In genomic region chr11:16781604-16782003, GRCm38 (mm10) we compare ENCODE assay signal across 29 mouse cellular contexts. TPM values are rescaled to one million over a fixed set of nuclear protein-coding genes. Genes with fewer than 3 reads are reported as not detected.
A peak's percentile ranks its signal among the peaks of the same experiment; 100 is the strongest.
DNase-seq lines count a peak whose midpoint lies in the region; ATAC-seq and TF ChIP-seq lines count a peak whose summit lies in the region.
"Had no signal": no experiment of that assay in that cellular context is flagged by ENCODE, and none has a peak within 500 bp of the region (broad histone marks: within the 10 kb centered on the region; RNA-seq: fewer than 3 reads in every experiment).

No protein-coding gene starts in this region.

- ATAC-seq in liver, embryonic 12.5 days, result no peak
- no peak for ATAC-seq in stomach, embryonic 16.5 days (ENCODE audit: insufficient read depth, low FRiP score)
- ATAC-seq: forebrain, embryonic 14.5 days; forebrain, postnatal 0 days; Patski had no signal

- 37% methylated on average over 2 of the region's 2 CpGs for WGBS in liver, adult 2 months
- WGBS in liver, embryonic 12.5 days (ENCODE audit: insufficient replicate concordance), result 50% methylated on average over 2 of the region's 2 CpGs
- 49% methylated on average over 2 of the region's 2 CpGs for WGBS in stomach, embryonic 16.5 days

- H3K27me3 ChIP-seq in liver, adult 2 months (ENCODE audit: control insufficient read depth, insufficient read depth, low read length), result no peaks in the 10 kb centered on the region
- H3K27me3 ChIP-seq in liver, embryonic 12.5 days (replicated peaks), result no peaks in the 10 kb centered on the region
- H3K27me3 ChIP-seq in stomach, embryonic 16.5 days (ENCODE audit: control insufficient read depth, insufficient read depth, low read length), result no peaks in the 10 kb centered on the region
- H3K27me3 ChIP-seq: CH12.LX; embryonic facial prominence, embryonic 15.5 days; heart, embryonic 13.5 days; hindbrain, embryonic 12.5 days; hindbrain, embryonic 15.5 days; Patski had no signal

- no peak overlapping the region for H3K4me2 ChIP-seq in liver, embryonic 12.5 days
- H3K4me2 ChIP-seq in stomach, embryonic 16.5 days (ENCODE audit: low read depth, low read length), result no peak overlapping the region
- H3K4me2 ChIP-seq: embryonic facial prominence, embryonic 15.5 days; heart, embryonic 13.5 days; hindbrain, embryonic 12.5 days; hindbrain, embryonic 15.5 days had no signal

- no peak for TF ChIP-seq POLR2A in liver, adult 2 months (IDR thresholded peaks at IDR 0.05; ENCODE audit: extremely low read depth, insufficient read depth, low read length)

- H3K9ac ChIP-seq in liver, adult 2 months (ENCODE audit: low read depth, low read length), result peak overlapping the region; percentile 24; the same call in 1 of the 2 replicates
- H3K9ac ChIP-seq in liver, embryonic 12.5 days, result no peak overlapping the region
- no peak overlapping the region for H3K9ac ChIP-seq in stomach, embryonic 16.5 days (ENCODE audit: low read length)
- H3K9ac ChIP-seq: embryonic facial prominence, embryonic 15.5 days; forebrain, postnatal 0 days; heart, embryonic 13.5 days; hindbrain, embryonic 12.5 days; hindbrain, embryonic 15.5 days had no signal

- H3K4me3 ChIP-seq in gastrocnemius, adult 2 months, result no peak overlapping the region
- no peak overlapping the region for H3K4me3 ChIP-seq in liver, adult 2 months (ENCODE audit: insufficient read depth, low read depth, low read length)
- H3K4me3 ChIP-seq in liver, embryonic 12.5 days, result no peak overlapping the region
- H3K4me3 ChIP-seq in stomach, embryonic 16.5 days (replicated peaks; ENCODE audit: low read length), result no peak overlapping the region
- H3K4me3 ChIP-seq: embryonic facial prominence, embryonic 15.5 days; heart, adult 2 months; heart, embryonic 10.5 days; heart, embryonic 13.5 days; hindbrain, embryonic 12.5 days; hindbrain, embryonic 15.5 days had no signal

- H3K36me3 ChIP-seq in liver, adult 2 months (ENCODE audit: control insufficient read depth, insufficient read depth, low read length), result peaks cover 64% of the 10 kb centered on the region
- no peaks in the 10 kb centered on the region for H3K36me3 ChIP-seq in liver, embryonic 12.5 days
- H3K36me3 ChIP-seq in stomach, embryonic 16.5 days (ENCODE audit: control insufficient read depth, insufficient read depth, low read length), result no peaks in the 10 kb centered on the region
- H3K36me3 ChIP-seq: embryonic facial prominence, embryonic 15.5 days; G1E; heart, embryonic 10.5 days; heart, embryonic 13.5 days; hindbrain, embryonic 12.5 days; hindbrain, embryonic 15.5 days had no signal

- H3K9me3 ChIP-seq in liver, embryonic 12.5 days (replicated peaks), result no peaks in the 10 kb centered on the region
- no peaks in the 10 kb centered on the region for H3K9me3 ChIP-seq in stomach, embryonic 16.5 days (replicated peaks; ENCODE audit: control insufficient read depth, low read length)
- H3K9me3 ChIP-seq: embryonic facial prominence, embryonic 15.5 days; G1E; heart, embryonic 10.5 days; heart, embryonic 13.5 days; hindbrain, embryonic 12.5 days; hindbrain, embryonic 15.5 days had no signal

- intact Hi-C loops in gastrocnemius, adult 2 months (cut with DNase I), result no loop called here

- peak overlapping the region; percentile 24; the same call in 1 of the 2 replicates for H3K27ac ChIP-seq in gastrocnemius, adult 2 months
- peak overlapping the region; percentile 7 for H3K27ac ChIP-seq in liver, adult 2 months (replicated peaks; ENCODE audit: insufficient read depth, low read depth, low read length)
- no peak overlapping the region for H3K27ac ChIP-seq in liver, embryonic 12.5 days
- H3K27ac ChIP-seq in stomach, embryonic 16.5 days (ENCODE audit: low read length), result peak overlapping the region; percentile 48
- H3K27ac ChIP-seq: embryonic facial prominence, embryonic 15.5 days; heart, adult 2 months; heart, embryonic 10.5 days; heart, embryonic 13.5 days; hindbrain, embryonic 12.5 days; hindbrain, embryonic 15.5 days had no signal

- no peak for DNase-seq in gastrocnemius, adult 2 months
- no peak for DNase-seq in gastrocnemius, postnatal 25 days
- no peak for DNase-seq in liver, adult 2 months (ENCODE audit: extremely low read depth, low read depth, low spot score)
- no peak for DNase-seq in spleen, adult 12 weeks (ENCODE audit: low spot score)
- no peak for DNase-seq in cerebellum, adult 11-12 months
- DNase-seq: adrenal gland, adult 2 months; adrenal gland, postnatal 14 days; B cell, adult 2 months; cerebellum, adult 11 months; cerebellum, adult 8-10 months; cerebellum, postnatal 10 days; cerebellum, postnatal 36 days; embryo, embryonic 11 days; forebrain, postnatal 0 days; gastrocnemius, postnatal 36 days; heart, adult 2 months had no signal

- peaks cover 52% of the 10 kb centered on the region for H3K4me1 ChIP-seq in liver, adult 2 months (ENCODE audit: control insufficient read depth, insufficient read depth, low read length)
- no peaks in the 10 kb centered on the region for H3K4me1 ChIP-seq in liver, embryonic 12.5 days
- peaks cover 23% of the 10 kb centered on the region for H3K4me1 ChIP-seq in stomach, embryonic 16.5 days (ENCODE audit: control insufficient read depth, insufficient read depth, low read length)
- H3K4me1 ChIP-seq: heart, embryonic 10.5 days; hindbrain, embryonic 12.5 days; hindbrain, embryonic 15.5 days had no signal

- peaks cover 57% of the 10 kb centered on the region for H3K79me2 ChIP-seq in liver, adult 2 months (ENCODE audit: control insufficient read depth, insufficient read depth, low read length)

- no peak for TF ChIP-seq CTCF in gastrocnemius, adult 2 months (IDR thresholded peaks at IDR 0.05)
- TF ChIP-seq CTCF in liver, adult 2 months (IDR thresholded peaks at IDR 0.05; ENCODE audit: low read depth, low read length), result no peak

RNA-seq across cellular contexts. Expression of gene Egfr, which starts 29.6 kb away (rescaled TPM):
- total RNA-seq in gastrocnemius, adult 2 months (2021), result 10 to 100 TPM; 12.2 to 14.7 TPM
- 10 to 100 TPM; 13.9 to 14.3 TPM for total RNA-seq in gastrocnemius, postnatal 25 days (2021)
- 193 and 198 TPM in 2 replicates for total RNA-seq in liver, adult 2 months (2014; rRNA removed)
- polyA plus RNA-seq in liver, adult 2 months (2012; rRNA removed), result 117 and 215 TPM in 2 replicates
- polyA plus RNA-seq in liver, embryonic 12.5 days (2016; fragmentation: Nextera tagmentation; extraction: Ambion mirVana), result 1.4 and 1.7 TPM in 2 replicates
- 17.0 and 17.8 TPM in 2 replicates for polyA plus RNA-seq in stomach, embryonic 16.5 days (2015; fragmentation: Nextera tagmentation; extraction: Ambion mirVana)
- total RNA-seq: granulocyte monocyte progenitor cell, adult 5-6 weeks; hematopoietic stem cell, adult 5-6 weeks had no signal
- polyA plus RNA-seq: G1E had no signal

Comparison
In these comparisons a context has a peak if more than half of its experiments do, and no peak if none do; other contexts are left out.
1. RNA of gene Egfr, which starts 29.6 kb away (total RNA-seq): 193 to 198 TPM in liver, adult 2 months; 12.2 to 14.7 TPM in gastrocnemius, adult 2 months and 13.9 to 14.3 TPM in gastrocnemius, postnatal 25 days; every median in the first group is over 10 times any median in the second.